Mouse (Mus musculus) small intestine, adult 2 months (tissue): ENCODE measurements around the gene Pld2. TPM values are rescaled to one million over a fixed set of nuclear protein-coding genes. Genes with fewer than 3 reads are reported as not detected.
A peak's percentile ranks its signal among the peaks of the same experiment; 100 is the strongest.

Experiments used
- H3K27ac ChIP-seq: fragments of 200-500 bp; 2 replicates; pipeline ENCODE4 v1.5.1; 2012; ENCODE audit warnings: low read depth, low read length, control low read depth, inconsistent platforms; ENCODE audit not compliant: insufficient read depth
- H3K27me3 ChIP-seq: fragments of 200-500 bp; 2 replicates; pipeline ENCODE4 v1.6.1; 2012; ENCODE audit warnings: mild to moderate bottlenecking, moderate library complexity, low read length, inconsistent platforms; ENCODE audit not compliant: control insufficient read depth, insufficient read depth
- H3K36me3 ChIP-seq: fragments of 200-500 bp; 2 replicates; pipeline ENCODE4 v1.6.1; 2012; ENCODE audit warnings: mild to moderate bottlenecking, low read length, control low read depth, inconsistent platforms; ENCODE audit not compliant: control insufficient read depth, insufficient read depth
- H3K4me1 ChIP-seq: fragments of 200-500 bp; 2 replicates; pipeline ENCODE4 v1.6.1; 2012; ENCODE audit warnings: low read length, inconsistent platforms, mixed read lengths; ENCODE audit not compliant: control insufficient read depth, insufficient read depth, insufficient read length
- H3K4me3 ChIP-seq: fragments of 200-500 bp; 2 replicates; pipeline ENCODE4 v1.5.1; 2012; ENCODE audit warnings: low read depth, mild to moderate bottlenecking, control low read depth, inconsistent platforms, low read length, moderate library complexity
- CTCF ChIP-seq: fragments of 200-500 bp; IDR thresholded peaks from 2 replicates; pipeline ENCODE4 v1.5.1; 2012; ENCODE audit warnings: low read depth, mild to moderate bottlenecking, control low read depth, inconsistent platforms, low read length, moderate library complexity, mixed read lengths; ENCODE audit not compliant: insufficient replicate concordance, insufficient read length; ENCODE audit errors: extremely low read depth
- POLR2A ChIP-seq: fragments of 200-500 bp; IDR thresholded peaks from 2 replicates; pipeline ENCODE4 v1.6.1; 2012; ENCODE audit warnings: low read depth, mild to moderate bottlenecking, control low read depth, inconsistent platforms, low read length, moderate library complexity
- WGBS: fragments of 180-500 bp; shearing (Covaris S2); methylation state at CpG from one replicate; pipeline ENCODE4 v1.1.7; 2018; 5-methylcytosine and 5-hydroxymethylcytosine counted together
- polyA plus RNA-seq: library from polyadenylated mRNA; depleted of rRNA; stranded (reverse); fragments of >200 nt; gene quantifications from 2 replicates; pipeline ENCODE4 v1.2.3, GENCODE M21; 2012

Gene Pld2
- polyA plus RNA-seq, 1 experiment, result 24.9 TPM

DNA sequence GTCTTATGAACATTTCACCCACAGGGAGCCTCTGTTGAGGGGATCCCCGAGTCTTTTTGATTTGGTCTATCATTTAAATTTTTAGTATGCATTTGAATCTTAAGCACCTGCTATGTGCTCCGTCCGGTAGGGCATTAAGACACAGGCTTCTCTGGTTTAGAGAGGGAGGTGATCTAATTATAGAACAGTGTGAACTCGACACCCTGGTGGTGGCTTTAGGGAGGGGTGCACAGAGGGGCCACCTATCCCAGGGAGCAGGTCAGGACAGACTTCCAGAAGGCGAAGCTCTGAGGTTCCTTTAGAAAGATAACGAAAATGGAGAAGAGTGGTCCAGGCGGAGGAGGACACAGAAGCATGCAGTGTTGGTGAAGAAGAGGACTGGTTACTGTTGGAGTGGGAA is 4.6 kb downstream of the Pld2 start:
- Histone ChIP-seq H3K4me1 (no peaks in the 10 kb centered on the region; the same call in 1 of the 2 replicates), H3K27ac (no peak overlapping the region), H3K36me3 (peaks cover 1% of the 10 kb centered on the region; the same call in 1 of the 2 replicates), H3K4me3 (no peak overlapping the region), H3K27me3 (no peaks in the 10 kb centered on the region)
- TF ChIP-seq POLR2A (no peak), CTCF (no peak)
- 84% methylated on average over 7 of the region's 7 CpGs for WGBS

DNA sequence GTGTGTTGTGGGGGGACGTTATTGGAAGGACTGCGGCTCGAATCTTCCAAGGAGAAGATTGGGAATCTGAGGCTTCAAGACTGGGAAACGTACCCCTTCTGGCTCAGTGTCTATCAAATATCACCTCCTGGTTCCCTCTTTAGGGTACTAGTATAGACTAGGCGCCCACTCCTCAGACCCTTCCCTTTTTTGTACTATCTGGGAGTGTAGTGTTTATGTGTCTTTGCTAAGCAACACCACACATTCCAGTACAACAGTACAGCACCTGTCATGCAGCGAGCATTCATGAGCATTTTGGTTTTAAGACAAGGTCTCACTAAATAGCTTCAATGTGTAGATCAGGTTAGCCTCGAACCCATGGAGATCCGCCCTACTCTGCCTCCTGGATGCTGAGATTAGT is 11.7 kb downstream of the Pld2 start:
- no peaks in the 10 kb centered on the region for H3K4me1 ChIP-seq
- peaks cover 11% of the 10 kb centered on the region; the same call in 1 of the 2 replicates for H3K36me3 ChIP-seq
- H3K27ac ChIP-seq, result no peak overlapping the region
- TF ChIP-seq POLR2A, result no peak
- no peak for TF ChIP-seq CTCF
- 91% methylated on average over 8 of the region's 8 CpGs for WGBS
- H3K27me3 ChIP-seq, result no peaks in the 10 kb centered on the region
- H3K4me3 ChIP-seq, result no peak overlapping the region

DNA sequence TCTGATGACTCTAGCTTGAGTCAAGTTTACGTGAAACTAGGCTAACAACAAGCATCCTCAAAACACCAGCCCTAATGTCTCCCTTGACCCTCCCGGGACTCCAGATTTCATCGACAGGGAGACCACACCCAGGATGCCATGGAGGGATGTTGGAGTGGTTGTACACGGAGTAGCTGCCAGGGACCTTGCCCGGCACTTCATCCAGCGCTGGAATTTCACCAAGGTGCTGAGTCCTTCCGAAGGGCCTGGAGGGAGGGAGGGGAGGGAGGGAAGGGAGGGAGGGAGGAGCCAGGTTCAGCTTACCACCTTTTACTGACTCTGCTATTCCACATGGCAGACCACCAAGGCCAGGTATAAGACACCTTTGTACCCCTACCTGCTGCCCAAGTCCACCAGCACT is 14.1 kb downstream of the Pld2 start:
- no peak overlapping the region for H3K27ac ChIP-seq
- TF ChIP-seq CTCF (no peak), POLR2A (no peak)
- 57% methylated on average over 7 of the region's 7 CpGs for WGBS

DNA sequence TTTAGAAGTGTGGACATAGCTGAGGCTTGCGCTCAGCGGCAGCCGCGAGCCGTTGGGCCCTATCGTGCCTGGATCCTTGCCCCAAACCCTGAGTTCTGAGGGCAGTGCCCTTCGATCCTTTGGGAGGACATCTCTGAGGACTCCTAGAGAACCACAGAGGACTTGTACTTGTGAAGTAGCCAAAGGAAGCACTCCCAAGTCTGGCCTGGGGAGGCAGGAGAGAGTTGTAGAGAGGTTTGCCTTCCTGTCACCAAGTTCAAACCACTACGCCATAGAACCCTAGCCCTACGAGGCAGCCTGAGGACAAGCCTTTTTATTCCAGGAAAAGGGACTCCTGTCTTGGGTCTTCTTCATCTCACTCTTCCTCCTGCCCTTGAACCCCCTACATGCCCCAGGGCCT is 17.7 kb downstream of the Pld2 start:
- H3K27ac ChIP-seq, result no peak overlapping the region
- H3K27me3 ChIP-seq, result no peaks in the 10 kb centered on the region
- TF ChIP-seq CTCF (0 out of 2 replicates have a peak, but pooled peaks have one; percentile 15), POLR2A (no peak)
- no peak overlapping the region for H3K4me3 ChIP-seq
- peaks cover 15% of the 10 kb centered on the region for H3K36me3 ChIP-seq
- 90% methylated on average over 9 of the region's 9 CpGs for WGBS
- no peaks in the 10 kb centered on the region; the same call in 1 of the 2 replicates for H3K4me1 ChIP-seq

More for the DNA sequence above, 14.1 kb downstream of the Pld2 start:
- H3K27me3 ChIP-seq, result no peaks in the 10 kb centered on the region
- H3K4me1 ChIP-seq, result no peaks in the 10 kb centered on the region
- H3K36me3 ChIP-seq, result peaks cover 16% of the 10 kb centered on the region
- no peak overlapping the region for H3K4me3 ChIP-seq

DNA sequence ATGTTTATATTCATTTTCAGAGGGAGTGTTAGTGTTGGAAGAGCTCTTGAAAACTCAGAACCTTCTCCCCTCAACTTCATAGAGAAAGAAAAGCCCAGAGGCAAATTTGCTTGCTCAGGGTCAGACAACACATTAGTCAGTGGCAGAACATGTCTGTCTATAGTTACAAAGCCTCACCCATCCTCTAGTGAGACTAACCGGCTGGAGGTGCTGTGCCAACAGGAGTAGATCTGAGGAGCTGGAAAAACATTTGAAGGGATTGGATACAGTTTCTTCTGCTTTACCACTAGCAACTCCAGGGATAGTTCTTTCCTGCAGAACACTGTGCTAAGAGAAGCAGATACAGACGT is 22.0 kb downstream of the Pld2 start:
- WGBS, result 5% methylated on average over 2 of the region's 2 CpGs
- TF ChIP-seq POLR2A (no peak), CTCF (no peak)
- Histone ChIP-seq H3K36me3 (peaks cover 5% of the 10 kb centered on the region), H3K4me3 (peak overlapping the region; percentile 75), H3K4me1 (peaks cover 7% of the 10 kb centered on the region; the same call in 1 of the 2 replicates), H3K27me3 (no peaks in the 10 kb centered on the region), H3K27ac (no peak overlapping the region)

DNA sequence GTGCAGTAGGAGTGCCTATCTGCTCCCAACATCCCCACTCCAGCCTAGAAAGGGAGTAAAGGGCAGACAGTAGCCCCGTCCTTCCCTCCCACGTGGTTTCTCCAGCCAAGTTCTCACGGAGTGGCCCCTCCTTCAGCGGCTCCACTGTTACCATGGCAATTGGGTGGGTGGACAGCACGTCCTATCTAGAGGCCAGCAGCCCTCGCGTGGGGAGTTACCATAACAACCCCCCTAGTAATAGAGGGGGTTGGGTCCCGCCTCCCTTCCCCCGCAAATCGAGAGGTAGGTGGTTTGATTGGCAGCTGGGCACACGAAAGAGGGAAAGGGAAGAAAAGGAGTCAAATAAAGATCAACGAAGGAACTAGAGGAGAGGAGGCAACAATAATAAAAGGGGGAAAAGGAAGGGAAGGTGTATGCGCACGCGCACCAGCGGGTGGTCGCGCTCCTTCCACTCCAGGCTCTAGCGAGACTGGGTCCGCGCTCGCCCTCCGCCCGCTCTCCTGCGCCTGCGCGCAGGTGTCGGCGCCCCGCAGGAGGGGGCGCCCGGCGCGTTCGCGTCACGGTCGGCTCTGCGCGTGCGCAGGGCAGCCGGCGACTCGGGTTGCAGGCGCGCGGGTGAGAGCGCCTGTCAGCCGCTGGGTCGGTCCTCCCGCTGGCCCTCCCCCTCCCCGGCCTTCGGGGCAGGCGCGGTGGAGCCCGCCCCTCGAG is 22.6 kb downstream of the Pld2 start, which contains the start of gene Mink1:
Gene Mink1 (plus strand): TSS at position 595 of the 708 bp plus-strand sequence.
- no peak for TF ChIP-seq CTCF
- peak; percentile 46 for TF ChIP-seq POLR2A
- no peaks in the 10 kb centered on the region for H3K27me3 ChIP-seq
- peak within 1 kb of the TSS; percentile 58 for H3K27ac ChIP-seq
- peak within 1 kb of the TSS; percentile 75 for H3K4me3 ChIP-seq
- WGBS, result under 1% methylated on average over 57 of the region's 57 CpGs
- 0 out of 2 replicates have a peak, but pooled peaks cover under 1% of the 10 kb centered on the region for H3K36me3 ChIP-seq
- peaks cover 7% of the 10 kb centered on the region; the same call in 1 of the 2 replicates for H3K4me1 ChIP-seq

DNA sequence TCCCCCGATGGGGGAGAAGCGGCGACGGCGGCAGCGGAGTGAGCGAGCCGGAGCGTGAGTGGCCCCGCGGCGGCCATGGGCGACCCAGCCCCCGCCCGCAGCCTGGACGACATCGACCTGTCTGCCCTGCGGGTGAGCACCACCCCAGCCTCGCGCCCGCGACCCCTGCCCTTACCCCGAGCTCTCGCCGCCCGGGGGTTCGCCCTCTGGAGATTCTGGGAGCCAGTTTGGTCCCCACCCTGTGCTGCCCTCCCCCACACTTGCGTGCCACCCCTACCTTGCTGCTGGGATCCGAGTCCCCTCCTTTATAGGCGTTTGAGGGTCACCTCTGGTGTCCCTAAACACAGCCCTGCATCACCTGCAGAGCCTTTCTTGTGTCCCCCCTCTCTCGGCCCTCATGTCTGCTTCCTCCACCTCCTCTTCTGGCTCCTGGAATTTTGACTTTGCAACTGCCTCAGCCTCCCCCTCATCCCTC is 23.2 kb downstream of the Pld2 start:
- H3K4me1 ChIP-seq, result peaks cover 7% of the 10 kb centered on the region; the same call in 1 of the 2 replicates
- WGBS, result 2% methylated on average over 29 of the region's 31 CpGs
- no peaks in the 10 kb centered on the region for H3K36me3 ChIP-seq
- no peaks in the 10 kb centered on the region for H3K27me3 ChIP-seq
- TF ChIP-seq CTCF, result no peak
- TF ChIP-seq POLR2A, result no peak
- H3K4me3 ChIP-seq, result peak overlapping the region; percentile 75
- peak overlapping the region; percentile 58 for H3K27ac ChIP-seq
